Mouse (Mus musculus) ES-Bruce4 (cell line): ENCODE measurements at regions not wholly inside any gene's neighbourhood (a gene's known extent, or its start where the extent isn't known, plus 50 kb on each side); places are given as distances from the start of the nearest gene placed in this dataset.

Experiments used
- CTCF ChIP-seq: IDR thresholded peaks from one replicate; pipeline ENCODE4 v1.8.1; 2011; ENCODE audit warnings: low read depth, low read length
- EP300 ChIP-seq: IDR thresholded peaks from 2 replicates; pipeline ENCODE4 v1.6.1; 2011; ENCODE audit warnings: low read depth, low read length; ENCODE audit not compliant: insufficient read depth
- POLR2A ChIP-seq: IDR thresholded peaks from one replicate; pipeline ENCODE4 v1.8.1; 2011; ENCODE audit warnings: low read length; ENCODE audit not compliant: insufficient read depth

- TF ChIP-seq CTCF = no peak
- TF ChIP-seq EP300 = no peak
- TF ChIP-seq POLR2A = no peak
These were observed 619.7 kb upstream of the Kif18a start for GRCm38 (mm10) chr2:108660697-108661388.
